Mouse (Mus musculus): ENCODE data around the gene Zrsr1. TPM values are rescaled to one million over a fixed set of nuclear protein-coding genes. Genes with fewer than 3 reads are reported as not detected.

Zrsr1 gene
- polyA plus RNA-seq, 1 experiment from 2014 or later, result 2.7 TPM

DNA sequence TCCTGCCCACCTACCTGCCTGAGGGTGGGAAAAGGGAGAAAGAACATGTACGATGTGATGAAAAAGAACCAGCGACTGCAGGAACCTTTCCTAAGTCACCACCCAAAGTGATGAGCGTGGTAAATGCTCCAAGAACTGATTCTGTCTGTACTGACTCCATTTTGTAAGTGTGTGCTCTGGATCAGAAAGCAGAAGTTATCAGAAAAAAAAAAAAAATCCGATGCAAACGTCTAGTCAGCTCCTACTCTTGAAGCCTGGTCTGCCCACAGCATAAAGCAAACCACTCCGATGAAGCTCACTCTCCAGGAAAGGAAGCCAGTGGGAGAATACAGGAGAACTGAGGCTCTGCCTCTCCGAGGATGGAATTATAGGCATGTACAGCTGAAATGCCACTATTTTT is 19.1 kb upstream of the Zrsr1 start:
- DNase-seq (ENCODE audit: low spot score), result no peak
- 89% methylated on average over 7 of the region's 7 CpGs for WGBS
- Histone ChIP-seq H3K4me1 (replicated peaks) (no peaks in the 10 kb centered on the region), H3K4me3 (no peak overlapping the region), H3K27me3 (ENCODE audit: insufficient read depth, poor library complexity, severe bottlenecking) (no peaks in the 10 kb centered on the region), H3K36me3 (peaks cover 35% of the 10 kb centered on the region), H3K9me3 (no peaks in the 10 kb centered on the region), H3K27ac (no peak overlapping the region)

DNA sequence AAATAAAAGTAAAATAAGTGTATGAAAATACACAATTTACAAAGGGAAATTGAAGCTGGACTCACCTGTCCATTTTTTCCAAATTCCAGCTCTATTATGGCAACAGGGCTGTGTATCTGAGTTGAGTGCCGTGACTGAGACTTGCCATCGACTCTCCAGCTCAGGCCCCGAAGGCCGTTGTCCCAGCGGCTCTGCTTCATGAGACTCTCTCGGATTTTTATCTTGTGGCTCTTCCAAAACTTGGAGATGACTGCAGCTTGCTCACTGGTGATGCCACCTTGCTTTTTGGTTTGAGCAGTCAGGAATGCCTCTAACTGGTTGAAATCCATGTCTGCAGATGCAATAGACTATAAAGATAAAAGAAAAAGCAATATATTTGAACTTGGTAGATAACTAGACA is 15.5 kb upstream of the Zrsr1 start:
- Histone ChIP-seq H3K9me3 (no peaks in the 10 kb centered on the region), H3K27me3 (ENCODE audit: insufficient read depth, poor library complexity, severe bottlenecking) (no peaks in the 10 kb centered on the region), H3K36me3 (peaks cover 36% of the 10 kb centered on the region), H3K27ac (no peak overlapping the region), H3K4me1 (replicated peaks) (no peaks in the 10 kb centered on the region), H3K4me3 (no peak overlapping the region)
- no peak for DNase-seq (ENCODE audit: low spot score)
- WGBS, result 96% methylated on average over 6 of the region's 6 CpGs

DNA sequence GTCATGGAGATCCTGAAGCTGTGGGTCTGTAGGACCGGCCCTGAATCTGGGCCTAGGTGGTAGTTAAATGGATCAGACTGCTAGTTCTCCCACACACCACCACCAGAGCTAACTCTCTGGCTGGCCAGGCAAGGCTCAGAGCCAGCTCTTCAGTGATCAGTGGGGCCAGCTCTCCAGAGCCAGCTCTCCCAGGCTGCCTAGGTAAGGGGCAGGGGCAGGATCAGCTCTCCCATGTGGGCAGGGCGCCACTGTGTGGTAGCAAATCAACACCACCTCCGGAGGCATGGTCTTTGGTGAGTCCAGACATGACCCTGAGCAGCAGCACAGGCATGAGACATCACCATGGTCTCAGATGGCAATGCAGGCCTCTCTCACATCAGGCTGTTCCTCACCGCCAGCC is 15.0 kb upstream of the Zrsr1 start:
- peak; percentile 36 for DNase-seq (ENCODE audit: low spot score)
- Histone ChIP-seq H3K27ac (no peak overlapping the region), H3K4me3 (no peak overlapping the region), H3K36me3 (peaks cover 36% of the 10 kb centered on the region), H3K27me3 (ENCODE audit: insufficient read depth, poor library complexity, severe bottlenecking) (no peaks in the 10 kb centered on the region), H3K9me3 (no peaks in the 10 kb centered on the region), H3K4me1 (replicated peaks) (no peaks in the 10 kb centered on the region)
- WGBS, result 74% methylated on average over 4 of the region's 4 CpGs

DNA sequence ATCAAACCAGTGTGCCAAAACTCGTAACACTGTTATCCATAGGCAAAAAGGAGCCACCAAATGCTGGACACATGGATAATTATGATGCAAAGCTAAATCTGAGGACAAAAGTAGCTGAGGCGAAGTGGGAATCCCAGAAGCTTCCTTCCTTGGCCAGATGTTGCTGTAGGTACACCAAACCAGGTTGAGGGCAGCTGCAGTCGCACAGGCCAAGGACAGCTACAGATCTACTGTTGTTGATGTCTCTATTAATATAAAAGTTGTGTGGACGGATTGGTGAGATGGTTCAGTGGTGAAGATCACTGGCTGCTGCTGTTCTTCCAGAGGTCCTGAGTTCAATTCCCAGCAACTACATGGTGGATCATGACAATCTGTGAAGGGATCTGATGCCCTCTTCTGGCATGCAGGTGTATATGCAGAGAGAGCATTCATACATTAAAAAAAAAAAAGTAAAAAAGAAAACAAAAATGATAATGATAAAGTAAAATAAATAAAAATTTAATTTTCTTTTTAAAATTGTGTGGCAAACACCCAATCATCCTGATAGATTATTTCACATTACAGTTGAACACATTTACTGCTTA is 13.9 kb upstream of the Zrsr1 start:
- peaks cover 33% of the 10 kb centered on the region for H3K36me3 ChIP-seq
- 92% methylated on average over 4 of the region's 4 CpGs for WGBS
- H3K9me3 ChIP-seq, result no peaks in the 10 kb centered on the region
- H3K27ac ChIP-seq, result no peak overlapping the region
- no peak for DNase-seq (ENCODE audit: low spot score)
- H3K27me3 ChIP-seq (ENCODE audit: insufficient read depth, poor library complexity, severe bottlenecking), result no peaks in the 10 kb centered on the region
- H3K4me1 ChIP-seq (replicated peaks), result no peaks in the 10 kb centered on the region
- no peak overlapping the region for H3K4me3 ChIP-seq

DNA sequence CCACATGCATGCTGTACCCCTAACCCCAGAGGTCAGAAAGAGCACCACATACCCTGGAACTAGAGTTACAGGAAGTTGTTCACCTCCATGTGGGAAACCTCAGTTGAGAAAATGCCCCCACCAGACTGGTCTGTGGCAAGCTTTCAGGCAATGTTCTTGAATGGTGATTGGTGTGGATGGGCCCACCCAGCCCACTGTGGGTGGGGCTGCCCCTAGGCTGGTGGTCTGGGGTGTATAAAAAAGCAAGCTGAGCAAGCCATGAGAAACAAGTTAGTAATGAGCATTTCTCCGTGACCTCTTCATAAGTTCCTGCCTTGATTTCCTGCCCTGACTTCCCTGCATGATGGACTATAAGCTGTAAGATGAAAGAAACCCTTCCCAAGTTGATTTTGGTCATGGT is 9.7 kb upstream of the Zrsr1 start:
- Histone ChIP-seq H3K27me3 (ENCODE audit: insufficient read depth, poor library complexity, severe bottlenecking) (no peaks in the 10 kb centered on the region), H3K36me3 (peaks cover 16% of the 10 kb centered on the region), H3K27ac (no peak overlapping the region), H3K9me3 (peaks cover 11% of the 10 kb centered on the region), H3K4me3 (no peak overlapping the region), H3K4me1 (replicated peaks) (no peaks in the 10 kb centered on the region)
- no peak for DNase-seq (ENCODE audit: low spot score)
- whole genome bisulfite sequencing, result 84% methylated on average over 1 of the region's 1 CpGs

DNA sequence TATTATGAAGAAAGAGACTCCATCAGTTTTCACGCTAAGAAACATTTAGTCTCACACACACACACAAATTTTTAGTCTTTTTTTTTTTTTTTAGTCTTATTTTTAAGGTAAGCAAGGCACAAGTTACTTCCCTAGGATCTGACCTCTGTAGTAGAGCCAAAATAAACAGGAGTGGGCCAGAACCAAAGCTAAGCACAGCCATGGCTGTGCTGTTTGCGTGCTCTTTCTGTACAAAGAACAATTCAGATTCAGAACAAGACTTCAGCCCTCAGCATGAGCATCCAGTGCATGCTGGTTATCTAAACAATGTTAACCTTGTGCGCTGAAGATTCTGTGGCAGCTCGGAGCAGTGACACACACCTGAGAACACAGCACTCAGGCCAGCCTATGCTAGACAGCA is 7.4 kb upstream of the Zrsr1 start:
- Histone ChIP-seq H3K36me3 (peaks cover 29% of the 10 kb centered on the region), H3K4me1 (replicated peaks) (no peaks in the 10 kb centered on the region), H3K27me3 (ENCODE audit: insufficient read depth, poor library complexity, severe bottlenecking) (no peaks in the 10 kb centered on the region), H3K27ac (no peak overlapping the region), H3K9me3 (peaks cover 20% of the 10 kb centered on the region), H3K4me3 (no peak overlapping the region)
- DNase-seq (ENCODE audit: low spot score), result no peak
- WGBS, result 81% methylated on average over 4 of the region's 4 CpGs

DNA sequence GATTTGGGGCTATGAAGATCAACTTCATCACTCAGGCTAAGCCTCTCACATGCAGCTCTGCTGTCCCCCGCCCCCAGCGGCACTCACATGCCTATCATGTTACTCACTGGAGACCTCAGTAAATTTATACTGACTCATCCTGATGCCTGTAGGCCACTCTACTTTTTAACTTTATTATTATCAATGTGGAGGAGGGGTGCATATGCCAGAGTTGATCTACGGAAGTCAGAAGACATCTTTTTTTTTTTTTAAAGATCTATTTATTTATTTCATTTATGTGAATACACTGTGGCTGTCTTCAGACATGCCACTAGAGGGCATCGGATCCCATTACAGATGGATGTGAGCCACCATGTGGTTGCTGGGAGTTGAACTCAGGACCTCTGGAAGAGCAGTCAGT is 6.3 kb upstream of the Zrsr1 start:
- H3K27ac ChIP-seq, result no peak overlapping the region
- H3K36me3 ChIP-seq, result peaks cover 31% of the 10 kb centered on the region
- no peak overlapping the region for H3K4me3 ChIP-seq
- no peak for DNase-seq (ENCODE audit: low spot score)
- peaks cover 22% of the 10 kb centered on the region for H3K9me3 ChIP-seq
- 82% methylated on average over 4 of the region's 4 CpGs for WGBS
- H3K4me1 ChIP-seq (replicated peaks), result no peaks in the 10 kb centered on the region
- no peaks in the 10 kb centered on the region for H3K27me3 ChIP-seq (ENCODE audit: insufficient read depth, poor library complexity, severe bottlenecking)

DNA sequence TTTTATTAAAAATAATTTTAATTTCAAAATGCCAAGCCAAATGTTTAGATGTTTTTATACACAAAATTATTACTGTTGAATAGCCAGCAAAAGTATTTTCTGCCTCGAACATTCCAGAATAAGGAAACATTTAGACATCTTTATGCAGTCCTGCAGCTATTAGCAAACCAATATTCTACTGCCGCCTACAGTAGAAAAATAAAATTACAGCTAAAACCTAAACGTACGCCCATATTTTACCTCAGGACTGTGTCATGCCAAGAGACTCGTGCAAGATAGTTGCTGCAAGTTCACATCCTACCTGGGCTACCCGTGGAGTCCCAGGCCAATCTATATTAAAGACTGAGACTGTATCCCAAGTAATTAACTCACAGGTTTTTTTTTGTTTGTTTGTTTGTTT is 2.3 kb upstream of the Zrsr1 start:
- DNase-seq (ENCODE audit: low spot score), result no peak
- no peaks in the 10 kb centered on the region for H3K27me3 ChIP-seq (ENCODE audit: insufficient read depth, poor library complexity, severe bottlenecking)
- peaks cover 49% of the 10 kb centered on the region for H3K9me3 ChIP-seq
- H3K4me1 ChIP-seq (replicated peaks), result peaks cover 15% of the 10 kb centered on the region; the same call in 1 of the 2 replicates
- 70% methylated on average over 6 of the region's 6 CpGs for WGBS
- H3K27ac ChIP-seq, result no peak overlapping the region
- H3K4me3 ChIP-seq, result no peak overlapping the region
- peaks cover 64% of the 10 kb centered on the region for H3K36me3 ChIP-seq

DNA sequence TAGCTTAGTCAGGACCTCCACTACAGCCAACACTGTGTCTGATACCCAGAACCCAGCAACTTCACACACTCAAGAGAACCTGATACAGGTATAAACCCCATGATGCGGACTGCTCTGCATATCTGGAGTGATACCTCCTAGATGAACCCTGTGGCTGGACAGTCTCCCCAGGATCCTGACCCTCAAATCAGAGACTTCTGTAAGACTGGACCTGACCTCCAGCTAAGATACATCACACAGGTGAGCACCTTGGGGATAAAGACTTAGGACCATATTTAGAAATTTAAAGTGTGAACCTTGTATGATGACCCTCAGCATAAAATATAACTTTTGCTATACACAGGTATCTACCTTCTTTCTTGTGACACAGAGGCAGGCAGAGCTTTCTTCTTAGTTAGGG is 1.3 kb upstream of the Zrsr1 start:
- Histone ChIP-seq H3K4me1 (replicated peaks) (peaks cover 24% of the 10 kb centered on the region), H3K36me3 (peaks cover 64% of the 10 kb centered on the region), H3K4me3 (no peak overlapping the region), H3K9me3 (peaks cover 49% of the 10 kb centered on the region), H3K27me3 (ENCODE audit: insufficient read depth, poor library complexity, severe bottlenecking) (no peaks in the 10 kb centered on the region), H3K27ac (no peak overlapping the region)
- DNase-seq (ENCODE audit: low spot score), result no peak
- WGBS, result 95% methylated on average over 1 of the region's 1 CpGs

DNA sequence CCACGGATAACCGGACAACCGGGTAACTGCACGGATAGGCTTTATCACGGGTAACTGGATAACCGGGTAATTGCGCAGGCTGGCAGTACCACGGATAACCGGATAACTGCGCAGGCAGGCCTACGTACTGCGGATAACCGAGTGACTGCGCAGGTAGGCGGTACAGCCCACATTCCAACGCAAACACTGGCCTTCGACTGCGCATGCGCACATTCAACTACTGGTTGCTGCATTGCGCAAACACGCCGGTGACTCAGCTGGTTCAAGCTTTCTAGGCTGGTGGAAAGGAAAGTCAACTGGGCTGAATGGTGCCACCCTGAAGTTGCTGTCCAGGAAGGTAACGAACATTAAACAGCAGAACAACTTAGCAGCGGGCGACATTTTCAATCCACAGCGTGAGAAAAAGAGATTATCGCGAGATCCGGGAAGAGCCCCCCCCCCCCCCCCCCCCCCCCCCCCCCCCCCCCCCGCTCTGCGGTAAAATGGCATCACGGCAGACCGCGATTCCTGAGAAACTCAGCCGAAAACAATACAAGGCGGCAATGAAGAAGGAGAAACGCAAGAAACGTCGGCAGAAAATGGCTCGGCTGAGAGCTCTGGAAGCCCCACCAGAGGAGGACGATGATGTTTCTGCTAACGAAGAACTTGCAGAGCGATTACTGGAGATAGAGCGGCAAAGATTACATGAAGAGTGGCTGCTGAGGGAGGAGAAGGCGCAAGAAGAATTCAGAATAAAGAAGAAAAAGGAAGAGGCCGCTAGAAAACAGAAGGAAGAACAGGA is 1.1 kb downstream of the Zrsr1 start:
- 53% methylated on average over 45 of the region's 46 CpGs for WGBS
- H3K27ac ChIP-seq, result peak overlapping the region; percentile 80

DNA sequence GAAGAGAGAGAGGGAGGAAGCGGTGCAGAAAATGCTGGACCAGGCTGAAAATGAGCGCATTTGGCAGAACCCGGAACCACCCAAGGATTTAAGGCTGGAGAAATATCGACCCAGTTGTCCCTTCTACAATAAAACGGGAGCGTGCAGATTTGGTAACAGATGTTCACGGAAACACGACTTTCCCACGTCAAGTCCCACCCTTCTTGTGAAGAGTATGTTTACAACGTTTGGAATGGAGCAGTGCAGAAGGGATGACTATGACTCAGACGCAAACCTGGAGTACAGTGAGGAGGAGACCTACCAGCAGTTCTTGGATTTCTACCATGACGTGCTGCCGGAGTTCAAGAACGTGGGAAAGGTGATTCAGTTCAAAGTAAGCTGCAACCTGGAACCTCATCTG is 1.8 kb downstream of the Zrsr1 start:
- peak overlapping the region; percentile 60 for H3K4me3 ChIP-seq
- H3K4me1 ChIP-seq (replicated peaks), result peaks cover 38% of the 10 kb centered on the region
- no peak for DNase-seq (ENCODE audit: low spot score)
- peak overlapping the region; percentile 77 for H3K27ac ChIP-seq
- peaks cover 29% of the 10 kb centered on the region for H3K9me3 ChIP-seq
- 47% methylated on average over 14 of the region's 14 CpGs for WGBS
- H3K36me3 ChIP-seq, result peaks cover 62% of the 10 kb centered on the region
- no peaks in the 10 kb centered on the region for H3K27me3 ChIP-seq (ENCODE audit: insufficient read depth, poor library complexity, severe bottlenecking)

More for the DNA sequence above, 1.1 kb downstream of the Zrsr1 start:
- Histone ChIP-seq H3K36me3 (peaks cover 63% of the 10 kb centered on the region), H3K27me3 (ENCODE audit: insufficient read depth, poor library complexity, severe bottlenecking) (no peaks in the 10 kb centered on the region), H3K4me1 (replicated peaks) (peaks cover 35% of the 10 kb centered on the region), H3K4me3 (peak overlapping the region; percentile 60), H3K9me3 (peaks cover 30% of the 10 kb centered on the region)
- peak; percentile 73 for DNase-seq (ENCODE audit: low spot score)

DNA sequence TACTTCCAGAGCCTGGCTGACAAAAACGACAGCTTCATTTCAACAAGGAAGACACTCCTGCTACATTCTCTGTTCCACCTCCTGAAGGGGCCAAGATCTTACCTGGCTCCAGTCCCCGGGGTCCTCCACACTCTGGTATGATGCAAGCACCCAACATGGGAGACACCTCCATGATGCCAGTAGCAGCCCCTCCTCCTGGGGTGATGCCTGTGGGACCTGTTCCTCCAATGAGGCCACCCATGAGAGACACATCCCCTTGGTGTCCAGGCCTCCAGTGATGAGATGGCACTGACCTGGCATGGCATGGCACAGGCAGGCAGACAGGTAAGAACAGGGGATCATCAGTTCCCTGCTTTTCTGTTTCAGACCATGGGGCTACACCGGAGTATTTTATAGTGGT is 6.4 kb downstream of the Zrsr1 start:
- WGBS, result 92% methylated on average over 3 of the region's 3 CpGs
- H3K36me3 ChIP-seq, result peaks cover 39% of the 10 kb centered on the region

DNA sequence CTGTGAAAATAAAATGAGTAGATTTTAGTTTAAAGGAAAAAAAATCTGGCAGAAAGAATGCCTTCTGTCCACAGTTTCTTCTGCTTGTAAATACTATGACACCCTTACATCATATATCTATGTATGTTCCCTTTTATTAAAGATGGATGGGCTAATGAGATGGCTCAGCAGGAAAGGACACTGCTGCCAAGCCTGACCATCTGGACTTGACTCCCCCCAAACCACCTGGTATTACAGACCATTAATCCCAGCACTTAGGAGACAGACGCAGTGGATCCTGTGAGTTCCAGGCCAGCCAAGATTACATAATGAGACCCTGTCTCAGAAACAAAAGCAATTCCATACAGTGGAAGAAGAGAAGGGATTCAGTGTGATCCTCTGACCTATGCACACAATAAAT is 6.9 kb downstream of the Zrsr1 start:
- H3K27me3 ChIP-seq (ENCODE audit: insufficient read depth, poor library complexity, severe bottlenecking), result no peaks in the 10 kb centered on the region
- peaks cover 34% of the 10 kb centered on the region for H3K36me3 ChIP-seq
- peaks cover 48% of the 10 kb centered on the region for H3K4me1 ChIP-seq (replicated peaks)
- no peak for DNase-seq (ENCODE audit: low spot score)
- peaks cover 4% of the 10 kb centered on the region; the same call in 1 of the 2 replicates for H3K9me3 ChIP-seq
- no peak overlapping the region for H3K4me3 ChIP-seq
- 78% methylated on average over 1 of the region's 1 CpGs for WGBS
- H3K27ac ChIP-seq, result no peak overlapping the region

More for the DNA sequence above, 6.4 kb downstream of the Zrsr1 start:
- DNase-seq (ENCODE audit: low spot score), result no peak
- Histone ChIP-seq H3K27me3 (ENCODE audit: insufficient read depth, poor library complexity, severe bottlenecking) (no peaks in the 10 kb centered on the region), H3K27ac (no peak overlapping the region), H3K4me1 (replicated peaks) (peaks cover 48% of the 10 kb centered on the region), H3K4me3 (no peak overlapping the region), H3K9me3 (peaks cover 8% of the 10 kb centered on the region; the same call in 1 of the 2 replicates)
